Mouse (Mus musculus): ENCODE measurements around the gene B3gnt4. TPM values are rescaled to one million over a fixed set of nuclear protein-coding genes. Genes with fewer than 3 reads are reported as not detected.
A peak's percentile ranks its signal among the peaks of the same experiment; 100 is the strongest.
"Not testable (repeated sequence)": the region's sequence is repeated elsewhere in the genome, so short reads cannot be mapped to it uniquely, and the experiment has no call there.

Gene B3gnt4
- polyA plus RNA-seq, 1 experiment: not detected

DNA sequence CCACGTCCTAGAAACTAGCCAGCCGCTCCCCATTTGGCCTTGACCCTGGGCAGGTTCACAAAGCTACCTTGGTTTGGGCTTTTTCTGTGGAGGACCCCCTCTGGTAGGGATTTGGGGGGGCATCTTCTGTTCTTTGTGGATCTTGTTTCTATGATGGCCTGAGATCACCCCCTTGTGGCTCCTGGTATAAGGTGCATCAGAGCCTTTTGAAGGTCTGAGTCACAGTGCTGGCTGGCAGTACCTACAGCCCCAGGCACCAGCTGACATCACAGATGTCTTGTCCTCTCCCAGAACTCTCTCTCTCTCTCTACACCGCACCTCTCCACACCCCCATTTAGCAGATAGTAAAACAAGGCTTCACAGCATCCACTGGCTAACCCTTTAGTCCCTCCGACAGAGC lies 10.5 kb upstream of the B3gnt4 start:
- Histone ChIP-seq H3K4me1 (ENCODE audit: control insufficient read depth, insufficient read depth, low read length) (peaks cover 7% of the 10 kb centered on the region; the same call in 1 of the 2 replicates), H3K27ac (ENCODE audit: insufficient read depth, low read depth, low read length) (no peak overlapping the region), H3K4me3 (ENCODE audit: insufficient read depth, low read depth, low read length) (no peak overlapping the region)
- 46% methylated on average over 4 of the region's 4 CpGs for whole genome bisulfite sequencing
- TF ChIP-seq POLR2A (IDR thresholded peaks at IDR 0.05; ENCODE audit: insufficient read depth, low read depth, low read length) (no peak), CTCF (IDR thresholded peaks at IDR 0.05; ENCODE audit: insufficient read depth, low read depth, low read length) (no peak)

DNA sequence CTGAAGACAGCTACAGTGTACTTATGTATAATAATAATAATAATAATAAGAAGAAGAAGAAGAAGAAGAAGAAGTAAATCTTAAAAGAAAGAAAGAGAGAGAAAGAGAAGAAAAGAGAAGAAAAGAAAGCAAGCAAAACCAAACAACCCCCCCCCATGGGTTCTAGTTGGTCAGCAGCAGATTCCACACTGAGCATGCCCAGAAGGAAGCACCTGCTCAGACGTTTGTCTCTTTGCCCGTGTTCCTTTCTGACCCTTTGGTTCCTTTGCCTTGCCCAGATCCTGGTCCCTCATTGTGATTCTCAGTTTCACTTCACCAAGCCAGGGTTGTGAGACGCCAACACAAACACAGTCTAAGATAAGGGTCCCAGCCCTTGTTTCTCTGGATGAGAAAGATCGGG lies 8.3 kb upstream of the B3gnt4 start:
- TF ChIP-seq CTCF (IDR thresholded peaks at IDR 0.05; ENCODE audit: insufficient read depth, low read depth, low read length) (no peak), POLR2A (IDR thresholded peaks at IDR 0.05; ENCODE audit: insufficient read depth, low read depth, low read length) (no peak)
- H3K4me1 ChIP-seq (ENCODE audit: control insufficient read depth, insufficient read depth, low read length): peaks cover 7% of the 10 kb centered on the region; the same call in 1 of the 2 replicates
- H3K4me3 ChIP-seq (ENCODE audit: insufficient read depth, low read depth, low read length): no peak overlapping the region
- 70% methylated on average over 4 of the region's 4 CpGs for WGBS
- no peak overlapping the region for H3K27ac ChIP-seq (ENCODE audit: insufficient read depth, low read depth, low read length)

DNA sequence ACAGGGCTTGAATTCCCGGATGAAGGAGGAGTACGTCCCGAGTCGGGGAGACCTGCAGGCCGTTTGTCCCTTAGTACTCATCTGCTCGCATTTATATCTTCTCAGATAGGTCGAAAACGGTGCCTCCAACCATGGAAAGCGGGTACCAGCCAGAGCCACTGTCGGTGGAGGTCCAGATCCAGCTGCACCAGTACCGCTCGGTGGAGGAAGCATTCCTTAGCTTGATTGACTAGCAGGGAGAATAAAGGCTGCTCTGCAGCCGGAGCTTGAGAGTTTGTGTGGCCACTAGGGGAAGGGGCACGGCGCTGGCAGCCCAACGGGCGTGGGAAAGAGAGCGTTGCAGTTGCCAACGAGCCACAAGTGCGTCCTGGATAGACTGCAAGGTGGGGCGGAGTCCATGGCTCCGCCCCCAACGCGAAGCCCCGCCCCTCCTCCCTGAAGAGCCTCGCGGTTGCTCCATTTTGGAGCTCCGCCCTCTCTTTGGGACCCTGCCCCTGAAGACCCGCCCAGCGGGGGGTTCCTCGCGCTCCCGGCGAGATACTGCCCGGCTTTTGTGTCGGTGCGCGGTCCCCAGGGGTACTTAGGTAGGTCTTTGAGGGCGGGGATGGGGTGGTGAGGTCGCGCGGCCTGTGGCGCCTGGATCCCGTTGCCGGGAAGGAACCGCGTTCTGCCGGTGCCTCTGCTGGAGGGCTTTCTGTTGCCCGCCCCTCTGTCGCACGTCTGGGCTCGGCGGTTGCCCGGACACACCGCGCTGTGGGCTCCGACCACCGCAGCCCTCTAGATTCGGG lies 2.1 kb upstream of the B3gnt4 start:
- TF ChIP-seq POLR2A (IDR thresholded peaks at IDR 0.05; ENCODE audit: insufficient read depth, low read depth, low read length) (no peak), CTCF (IDR thresholded peaks at IDR 0.05; ENCODE audit: insufficient read depth, low read depth, low read length) (no peak)
- WGBS: under 1% methylated on average over 59 of the region's 59 CpGs

DNA sequence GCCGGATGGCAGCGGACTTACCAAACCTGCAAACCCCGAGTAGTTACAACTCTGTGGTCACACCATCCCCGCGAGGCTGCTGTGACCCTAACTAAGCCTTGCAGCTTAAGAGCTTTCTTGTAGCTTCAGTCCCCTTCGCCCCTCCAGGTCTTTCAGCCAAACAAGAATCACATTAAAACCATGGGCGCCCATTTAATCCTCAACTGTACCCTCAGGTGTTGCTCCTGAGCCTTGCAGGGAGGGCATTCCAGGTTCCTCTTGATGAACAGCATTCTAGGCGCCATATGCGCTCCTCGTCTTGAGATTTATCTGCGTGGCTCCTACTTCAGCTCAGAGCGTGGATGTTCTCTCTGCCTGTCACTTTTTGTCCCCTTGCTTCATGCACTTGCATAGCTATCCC lies 1.3 kb upstream of the B3gnt4 start:
- Histone ChIP-seq H3K27ac (ENCODE audit: insufficient read depth, low read depth, low read length) (no peak overlapping the region), H3K4me3 (ENCODE audit: insufficient read depth, low read depth, low read length) (peak overlapping the region; percentile 66), H3K4me1 (ENCODE audit: control insufficient read depth, insufficient read depth, low read length) (peaks cover 9% of the 10 kb centered on the region)
- no peak for TF ChIP-seq POLR2A (IDR thresholded peaks at IDR 0.05; ENCODE audit: insufficient read depth, low read depth, low read length)
- no peak for TF ChIP-seq CTCF (IDR thresholded peaks at IDR 0.05; ENCODE audit: insufficient read depth, low read depth, low read length)
- WGBS: 9% methylated on average over 12 of the region's 12 CpGs

More for the DNA sequence above, 2.1 kb upstream of the B3gnt4 start:
- no peak overlapping the region for H3K27ac ChIP-seq (ENCODE audit: insufficient read depth, low read depth, low read length)
- H3K4me3 ChIP-seq (ENCODE audit: insufficient read depth, low read depth, low read length): peak overlapping the region; percentile 66
- H3K4me1 ChIP-seq (ENCODE audit: control insufficient read depth, insufficient read depth, low read length): peaks cover 9% of the 10 kb centered on the region

DNA sequence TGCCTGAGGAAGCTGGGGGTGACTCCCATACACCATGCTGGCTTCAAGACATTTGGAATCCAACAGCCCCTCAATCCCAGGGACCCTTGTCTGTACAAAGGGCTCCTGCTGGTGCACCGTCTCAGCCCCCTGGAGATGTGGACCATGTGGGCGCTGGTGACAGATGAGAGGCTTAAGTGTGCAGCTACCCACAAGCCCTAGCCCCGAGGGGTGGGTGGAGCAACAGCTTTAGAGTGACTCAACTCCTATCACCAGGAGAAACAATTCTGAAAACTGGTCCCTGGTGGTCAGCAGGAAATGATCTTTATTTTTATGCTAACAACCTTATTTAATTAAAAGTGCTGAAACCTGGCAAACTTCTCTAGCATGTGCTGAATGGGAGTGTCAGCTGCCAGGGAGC lies 1.2 kb downstream of the B3gnt4 start:
- H3K4me3 ChIP-seq (ENCODE audit: insufficient read depth, low read depth, low read length); H3K27ac ChIP-seq (ENCODE audit: insufficient read depth, low read depth, low read length): not testable (repeated sequence)
- 49% methylated on average over 3 of the region's 3 CpGs for WGBS

DNA sequence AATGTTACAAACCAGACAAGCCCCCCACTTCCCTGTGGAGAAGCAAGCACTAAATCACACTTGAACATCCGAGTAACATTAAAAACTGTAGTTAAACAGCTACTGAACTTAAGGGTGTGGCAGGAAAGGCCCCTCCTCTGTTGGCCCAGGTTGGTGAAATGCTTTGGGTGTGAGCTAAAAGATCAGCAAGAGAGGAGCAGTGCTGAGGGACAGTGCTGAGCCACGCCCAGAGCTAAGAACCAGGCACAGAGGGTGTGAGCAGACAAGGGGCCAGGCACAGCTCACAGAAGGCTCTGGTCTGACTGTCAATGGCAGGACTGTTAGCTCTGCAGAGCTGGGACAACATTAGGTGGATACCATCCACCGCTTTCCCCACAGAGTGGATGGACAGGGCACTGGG lies 1.8 kb downstream of the B3gnt4 start:
- Histone ChIP-seq H3K4me3 (ENCODE audit: insufficient read depth, low read depth, low read length) (no peak overlapping the region), H3K4me1 (ENCODE audit: control insufficient read depth, insufficient read depth, low read length) (peaks cover 9% of the 10 kb centered on the region), H3K27ac (ENCODE audit: insufficient read depth, low read depth, low read length) (no peak overlapping the region)
- WGBS: 80% methylated on average over 3 of the region's 3 CpGs
- no peak for TF ChIP-seq CTCF (IDR thresholded peaks at IDR 0.05; ENCODE audit: insufficient read depth, low read depth, low read length)
- TF ChIP-seq POLR2A (IDR thresholded peaks at IDR 0.05; ENCODE audit: insufficient read depth, low read depth, low read length): no peak

More for the DNA sequence above, 1.2 kb downstream of the B3gnt4 start:
- not testable (repeated sequence) for H3K4me1 ChIP-seq (ENCODE audit: control insufficient read depth, insufficient read depth, low read length)

DNA sequence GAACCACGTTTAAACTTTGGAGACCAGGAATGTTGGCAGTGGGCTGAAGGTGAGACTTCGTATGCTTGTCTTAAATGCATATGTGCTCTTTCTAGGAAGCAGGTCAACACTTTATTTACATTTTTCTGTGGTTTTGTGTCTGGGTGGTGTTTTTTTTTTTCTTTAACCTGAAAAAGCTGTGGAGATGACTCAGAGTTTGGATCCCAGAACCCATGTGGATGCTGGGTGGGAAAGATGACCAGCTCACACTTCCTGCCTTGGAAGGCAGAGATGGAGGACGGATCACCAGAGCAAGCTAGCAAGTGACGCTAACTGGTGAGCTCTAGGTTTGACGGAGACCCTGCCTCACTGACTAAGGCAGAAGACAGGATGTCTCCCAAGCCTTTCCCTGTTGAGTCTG lies 4.6 kb downstream of the B3gnt4 start:
- Histone ChIP-seq H3K4me3 (ENCODE audit: insufficient read depth, low read depth, low read length) (no peak overlapping the region), H3K27ac (ENCODE audit: insufficient read depth, low read depth, low read length) (no peak overlapping the region), H3K4me1 (ENCODE audit: control insufficient read depth, insufficient read depth, low read length) (no peaks in the 10 kb centered on the region)
- 86% methylated on average over 5 of the region's 5 CpGs for WGBS
- TF ChIP-seq POLR2A (IDR thresholded peaks at IDR 0.05; ENCODE audit: insufficient read depth, low read depth, low read length): no peak
- TF ChIP-seq CTCF (IDR thresholded peaks at IDR 0.05; ENCODE audit: insufficient read depth, low read depth, low read length): no peak

DNA sequence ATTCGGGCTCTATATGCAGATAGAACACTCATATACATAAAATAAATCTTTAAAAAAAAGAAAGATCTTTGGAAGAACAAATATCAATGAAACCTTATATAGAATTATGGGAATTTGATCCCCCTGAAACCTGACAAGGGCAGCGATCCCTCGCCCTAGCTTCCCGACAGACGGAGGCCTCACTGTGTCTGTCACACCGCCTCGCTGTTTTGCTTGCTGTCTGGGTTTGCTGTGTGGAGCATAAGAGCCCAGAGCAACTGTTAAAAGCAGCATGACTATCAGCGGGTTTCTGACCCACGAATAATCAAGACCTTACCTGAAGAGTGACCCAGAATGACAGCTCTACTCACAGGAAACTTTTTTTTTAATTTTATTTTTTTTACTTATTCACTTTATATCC lies 10.4 kb downstream of the B3gnt4 start:
- Histone ChIP-seq H3K27ac (ENCODE audit: insufficient read depth, low read depth, low read length) (no peak overlapping the region), H3K4me1 (ENCODE audit: control insufficient read depth, insufficient read depth, low read length) (peaks cover 8% of the 10 kb centered on the region), H3K4me3 (ENCODE audit: insufficient read depth, low read depth, low read length) (no peak overlapping the region)
- 84% methylated on average over 9 of the region's 9 CpGs for WGBS
- TF ChIP-seq CTCF (IDR thresholded peaks at IDR 0.05; ENCODE audit: insufficient read depth, low read depth, low read length): no peak
- no peak for TF ChIP-seq POLR2A (IDR thresholded peaks at IDR 0.05; ENCODE audit: insufficient read depth, low read depth, low read length)

DNA sequence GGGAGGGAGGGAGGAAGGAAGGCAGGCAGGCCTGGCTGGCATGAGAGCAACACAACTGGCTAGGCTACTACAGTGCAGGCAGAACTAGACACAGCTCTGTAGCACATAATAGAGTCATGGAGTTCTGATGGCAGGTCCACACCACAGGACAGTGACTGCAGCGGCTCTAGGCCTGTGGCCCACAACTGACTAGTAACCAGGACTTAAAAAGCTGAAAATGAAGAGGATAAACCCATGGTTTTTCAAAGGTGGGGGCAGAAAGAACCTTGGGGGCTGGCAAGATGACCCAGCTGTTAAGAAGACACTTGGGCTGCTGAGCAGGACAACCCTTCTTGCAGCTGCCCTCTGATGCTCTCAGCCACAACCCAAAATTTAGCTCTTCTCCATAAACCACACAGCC lies 11.4 kb downstream of the B3gnt4 start:
- no peak for TF ChIP-seq POLR2A (IDR thresholded peaks at IDR 0.05; ENCODE audit: insufficient read depth, low read depth, low read length)
- TF ChIP-seq CTCF (IDR thresholded peaks at IDR 0.05; ENCODE audit: insufficient read depth, low read depth, low read length): no peak
- WGBS: 79% methylated on average over 1 of the region's 1 CpGs
- Histone ChIP-seq H3K4me3 (ENCODE audit: insufficient read depth, low read depth, low read length) (no peak overlapping the region), H3K4me1 (ENCODE audit: control insufficient read depth, insufficient read depth, low read length) (peaks cover 8% of the 10 kb centered on the region), H3K27ac (ENCODE audit: insufficient read depth, low read depth, low read length) (no peak overlapping the region)

Measured in olfactory bulb, adult 2 months (tissue).